ENCODE assay signal across 19 mouse cellular contexts in genomic region chr17:65484654-65485053, GRCm38 (mm10). TPM values are rescaled to one million over a fixed set of nuclear protein-coding genes. Genes with fewer than 3 reads are reported as not detected.
"Had no signal": no experiment of that assay in that cellular context is flagged by ENCODE, and none has a peak within 500 bp of the region (broad histone marks: within the 10 kb centered on the region; RNA-seq: fewer than 3 reads in every experiment).

No protein-coding gene starts in this region.

- H3K9ac ChIP-seq: liver, embryonic 12.5 days; lung, embryonic 14.5 days; midbrain, embryonic 15.5 days had no signal

- H3K9me3 ChIP-seq: liver, embryonic 12.5 days; megakaryocyte, embryonic 14.5 days; midbrain, embryonic 15.5 days had no signal

- ATAC-seq: liver, embryonic 12.5 days; midbrain, embryonic 15.5 days had no signal

- H3K4me3 ChIP-seq: liver, embryonic 12.5 days; megakaryocyte, embryonic 14.5 days; midbrain, embryonic 15.5 days had no signal

- H3K27me3 ChIP-seq: liver, embryonic 12.5 days; megakaryocyte, embryonic 14.5 days; midbrain, embryonic 15.5 days had no signal

- H3K4me2 ChIP-seq: liver, embryonic 12.5 days; lung, embryonic 14.5 days; midbrain, embryonic 11.5 days; midbrain, embryonic 15.5 days had no signal

- H3K27ac ChIP-seq: kidney, postnatal 0 days; liver, embryonic 12.5 days; macrophage; midbrain, embryonic 15.5 days; stomach, postnatal 0 days had no signal

- DNase-seq: kidney, adult 2 months; kidney, postnatal 36 days; layer of hippocampus, adult 9-11 months; left cerebral cortex, postnatal 4 days; lung, embryonic 14.5 days; lung, postnatal 14 days; right cerebral cortex, adult 18-20 months; right cerebral cortex, postnatal 25 days; thymus, postnatal 4 days had no signal

- H3K36me3 ChIP-seq: liver, embryonic 12.5 days; midbrain, embryonic 15.5 days had no signal

- H3K4me1 ChIP-seq: liver, embryonic 12.5 days; megakaryocyte, embryonic 14.5 days; midbrain, embryonic 15.5 days had no signal

RNA-seq across cellular contexts. Expression of gene Tmem232, which starts 55.9 kb away (rescaled TPM):
- total RNA-seq: monocyte, adult 5-6 weeks had no signal
- polyA plus RNA-seq: kidney, adult 2 months; liver, embryonic 12.5 days; liver, embryonic 16.5 days; lung, embryonic 14.5 days; macrophage; midbrain, embryonic 11.5 days; small intestine, adult 2 months; stomach, postnatal 0 days had no signal
